Mouse (Mus musculus) adrenal gland, postnatal 25 days (tissue): Measurements from ENCODE around the gene Med23. TPM values are rescaled to one million over a fixed set of nuclear protein-coding genes. Genes with fewer than 3 reads are reported as not detected.
A peak's percentile ranks its signal among the peaks of the same experiment; 100 is the strongest.

Source experiments
- DNase-seq: peaks from one replicate; pipeline ENCODE4 v3.0.0; 2021; ENCODE audit warnings: mixed read lengths
- long read RNA-seq: library from polyadenylated mRNA; stranded (forward); transcript quantifications from one replicate; pipeline ENCODE4 v2.0.0, GENCODE M21; 2021
- total RNA-seq: library from RNA; stranded (reverse); gene quantifications from 2 replicates; pipeline ENCODE4 v1.2.3, GENCODE M21; 2021

Gene Med23
- 28.1 and 34.1 TPM in 2 replicates for total RNA-seq
- long read RNA-seq, full-length matches to known transcripts: 1 of 8 reads
- long read RNA-seq, partial matches to known transcripts: 6 of 8 reads
- long read RNA-seq, other reads (novel, unspliced or antisense): 1 of 8 reads

- DNase-seq: peak; percentile 94
These were observed at the start of gene Med23 for GRCm38 (mm10) chr10:24869760-24870290. TSS of gene Med23 (plus strand) at chr10:24869986.

GRCm38 (mm10) chr10:24821990-24822676 is 47.7 kb upstream of the Med23 start:
- DNase-seq: no peak

- DNase-seq: no peak
These were observed 46.9 kb upstream of the Med23 start for GRCm38 (mm10) chr10:24822842-24823241.

- no peak for DNase-seq
These were observed 46.5 kb upstream of the Med23 start for GRCm38 (mm10) chr10:24823265-24823664.

GRCm38 (mm10) chr10:24823697-24824535 is 45.9 kb upstream of the Med23 start:
- no peak for DNase-seq

GRCm38 (mm10) chr10:24824621-24825020 is 45.2 kb upstream of the Med23 start:
- DNase-seq: no peak

GRCm38 (mm10) chr10:24825456-24826081 is 44.2 kb upstream of the Med23 start:
- DNase-seq: no peak

- DNase-seq: peak; percentile 9
These were observed 43.7 kb upstream of the Med23 start for GRCm38 (mm10) chr10:24826130-24826529.

GRCm38 (mm10) chr10:24828136-24828535 is 41.6 kb upstream of the Med23 start:
- no peak for DNase-seq

- DNase-seq: no peak
These were observed 39.3 kb upstream of the Med23 start for GRCm38 (mm10) chr10:24830448-24830847.

GRCm38 (mm10) chr10:24831377-24832095 is 38.2 kb upstream of the Med23 start:
- DNase-seq: no peak

GRCm38 (mm10) chr10:24832306-24832705 is 37.5 kb upstream of the Med23 start:
- DNase-seq: no peak

GRCm38 (mm10) chr10:24834634-24835371 is 35.0 kb upstream of the Med23 start:
- DNase-seq: no peak

GRCm38 (mm10) chr10:24835702-24836342 is 34.0 kb upstream of the Med23 start:
- DNase-seq: no peak

GRCm38 (mm10) chr10:24836366-24837038 is 33.3 kb upstream of the Med23 start:
- no peak for DNase-seq

- no peak for DNase-seq
These were observed 29.0 kb upstream of the Med23 start for GRCm38 (mm10) chr10:24840795-24841194.

GRCm38 (mm10) chr10:24841998-24842397 is 27.8 kb upstream of the Med23 start:
- no peak for DNase-seq

GRCm38 (mm10) chr10:24842676-24843075 is 27.1 kb upstream of the Med23 start, which contains the start of gene Enpp3:
TSS of gene Enpp3 (minus strand) at chr10:24842823.
- no peak for DNase-seq

GRCm38 (mm10) chr10:24863146-24863545 is 6.6 kb upstream of the Med23 start:
- DNase-seq: no peak

GRCm38 (mm10) chr10:24864434-24864833 is 5.4 kb upstream of the Med23 start:
- no peak for DNase-seq
